Mouse (Mus musculus): Measurements from ENCODE around the gene Gm49776. TPM values are rescaled to one million over a fixed set of nuclear protein-coding genes. Genes with fewer than 3 reads are reported as not detected.

Gm49776 gene
- total RNA-seq, 1 experiment = 1.7 TPM

DNA sequence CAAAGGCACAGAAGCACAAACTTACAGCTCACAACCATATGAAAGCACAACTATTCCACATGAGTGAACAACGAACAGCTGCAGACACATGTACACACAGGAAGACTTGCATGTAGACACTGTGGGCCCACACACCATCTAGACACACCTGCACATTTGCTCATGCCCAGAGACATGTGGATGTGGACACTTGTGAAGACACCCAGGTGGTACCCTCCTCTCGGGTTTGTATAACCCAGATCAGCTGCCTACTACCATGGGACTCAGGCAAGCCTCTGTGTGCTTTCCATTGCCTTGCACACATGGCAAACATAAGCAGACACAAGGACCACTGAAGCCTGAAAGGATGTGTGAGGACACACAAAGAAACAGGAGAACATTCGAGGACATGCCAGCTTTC lies 27.1 kb downstream of the Gm49776 start:
- in situ Hi-C loops (cut with MboI; ENCODE audit: low sequenced_read_pairs in 2 of 2, unreplicated experiment in 2 of 2) = no loop called here
- H3K9ac ChIP-seq (ENCODE audit: insufficient read depth, low read depth, low read length, poor library complexity, severe bottlenecking) = no peak overlapping the region
- no peaks in the 10 kb centered on the region for H3K9me3 ChIP-seq (ENCODE audit: control insufficient read depth, insufficient read depth, low read depth, low read length)
- DNase-seq (ENCODE audit: low read depth, low spot score) = no peak
- TF ChIP-seq ZNF384 (IDR thresholded peaks at IDR 0.05; ENCODE audit: low read depth, low read length) = no peak
- TF ChIP-seq HCFC1 (IDR thresholded peaks at IDR 0.05; ENCODE audit: borderline replicate concordance, insufficient read depth, low read length) = no peak
- no peak for TF ChIP-seq MAFK (IDR thresholded peaks at IDR 0.05; ENCODE audit: insufficient read depth, low read depth, low read length)
- TF ChIP-seq ZC3H11A (IDR thresholded peaks at IDR 0.05; ENCODE audit: borderline replicate concordance, low read depth, low read length) = no peak
- no peak for TF ChIP-seq CHD2 (IDR thresholded peaks at IDR 0.05; ENCODE audit: low read depth, low read length)
- peaks cover 0 to 5% of the 10 kb centered on the region in 2 experiments; a peak in 1 of 4 replicates for H3K4me1 ChIP-seq (ENCODE audit: control insufficient read depth in 2 of 2, insufficient read depth in 2 of 2, low read length in 2 of 2, poor library complexity in 1 of 2)
- peaks cover 16% of the 10 kb centered on the region; the same call in 1 of the 2 replicates for H3K36me3 ChIP-seq (ENCODE audit: control insufficient read depth, insufficient read depth, low read length, poor library complexity, severe bottlenecking)
- no peak overlapping the region for H3K27ac ChIP-seq (ENCODE audit: insufficient read depth, low read depth, low read length, poor library complexity, severe bottlenecking)
- H3K4me3 ChIP-seq (ENCODE audit: insufficient read depth in 1 of 2, low read depth in 1 of 2, low read length in 2 of 2, poor library complexity in 1 of 2, severe bottlenecking in 1 of 2) = no peak overlapping the region

DNA sequence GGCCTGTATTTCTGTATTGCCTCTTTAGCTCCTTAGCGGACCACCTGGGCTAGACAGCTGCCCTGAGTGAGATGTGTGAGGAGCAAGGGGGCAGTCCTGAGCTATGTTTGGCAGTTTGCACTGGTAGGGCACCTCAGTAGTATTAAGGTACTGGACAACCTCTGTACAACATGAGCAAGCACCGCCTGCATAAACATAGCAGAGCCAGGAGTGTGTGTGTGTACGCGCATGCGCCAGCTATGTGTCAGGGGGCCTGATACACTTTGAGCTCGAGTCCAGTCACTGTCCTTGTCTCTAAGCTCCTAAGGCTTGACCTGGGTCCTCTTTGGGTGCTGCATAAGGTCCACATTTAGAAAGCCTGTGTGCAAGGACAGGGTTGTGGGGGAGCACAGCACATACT lies 27.5 kb downstream of the Gm49776 start:
- Histone ChIP-seq H3K27ac (ENCODE audit: insufficient read depth, low read depth, low read length, poor library complexity, severe bottlenecking) (no peak overlapping the region), H3K4me3 (ENCODE audit: insufficient read depth in 1 of 2, low read depth in 1 of 2, low read length in 2 of 2, poor library complexity in 1 of 2, severe bottlenecking in 1 of 2) (no peak overlapping the region), H3K9me3 (ENCODE audit: control insufficient read depth, insufficient read depth, low read depth, low read length) (no peaks in the 10 kb centered on the region), H3K4me1 (ENCODE audit: control insufficient read depth in 2 of 2, insufficient read depth in 2 of 2, low read length in 2 of 2, poor library complexity in 1 of 2) (peaks cover 0 to 5% of the 10 kb centered on the region in 2 experiments; a peak in 1 of 4 replicates), H3K36me3 (ENCODE audit: control insufficient read depth, insufficient read depth, low read length, poor library complexity, severe bottlenecking) (peaks cover 18% of the 10 kb centered on the region; the same call in 1 of the 2 replicates), H3K9ac (ENCODE audit: insufficient read depth, low read depth, low read length, poor library complexity, severe bottlenecking) (no peak overlapping the region)
- no peak for TF ChIP-seq ZC3H11A (IDR thresholded peaks at IDR 0.05; ENCODE audit: borderline replicate concordance, low read depth, low read length)
- TF ChIP-seq HCFC1 (IDR thresholded peaks at IDR 0.05; ENCODE audit: borderline replicate concordance, insufficient read depth, low read length) = no peak
- no peak for TF ChIP-seq CHD2 (IDR thresholded peaks at IDR 0.05; ENCODE audit: low read depth, low read length)
- no peak for TF ChIP-seq ZNF384 (IDR thresholded peaks at IDR 0.05; ENCODE audit: low read depth, low read length)
- TF ChIP-seq MAFK (IDR thresholded peaks at IDR 0.05; ENCODE audit: insufficient read depth, low read depth, low read length) = no peak
- in situ Hi-C loops (cut with MboI; ENCODE audit: low sequenced_read_pairs in 2 of 2, unreplicated experiment in 2 of 2) = no loop called here
- no peak for DNase-seq (ENCODE audit: low read depth, low spot score)

DNA sequence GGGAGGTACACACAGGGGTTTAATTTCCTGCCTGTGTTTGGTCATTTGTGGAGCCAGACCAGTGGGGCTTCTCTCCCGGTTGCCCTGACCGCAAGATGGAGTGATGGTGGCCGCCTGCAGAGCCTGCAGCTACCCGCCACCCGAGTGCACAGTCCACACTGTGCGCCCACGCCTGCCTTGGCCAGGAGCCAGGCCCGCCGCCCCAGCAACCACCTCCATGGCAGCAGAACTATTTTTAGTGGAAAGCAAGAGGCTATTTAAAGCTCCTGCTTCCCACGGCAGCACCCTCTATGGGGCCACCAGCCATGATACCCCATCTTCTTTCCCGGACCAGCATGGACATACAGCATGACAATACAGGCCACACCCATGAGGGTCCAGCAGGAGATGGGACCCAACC lies 28.5 kb downstream of the Gm49776 start:
- H3K4me3 ChIP-seq (ENCODE audit: insufficient read depth in 1 of 2, low read depth in 1 of 2, low read length in 2 of 2, poor library complexity in 1 of 2, severe bottlenecking in 1 of 2) = no peak overlapping the region
- DNase-seq (ENCODE audit: low read depth, low spot score) = no peak
- peaks cover 0 to 2% of the 10 kb centered on the region in 2 experiments; a peak in 1 of 4 replicates for H3K4me1 ChIP-seq (ENCODE audit: control insufficient read depth in 2 of 2, insufficient read depth in 2 of 2, low read length in 2 of 2, poor library complexity in 1 of 2)
- H3K9ac ChIP-seq (ENCODE audit: insufficient read depth, low read depth, low read length, poor library complexity, severe bottlenecking) = no peak overlapping the region
- no peaks in the 10 kb centered on the region for H3K9me3 ChIP-seq (ENCODE audit: control insufficient read depth, insufficient read depth, low read depth, low read length)
- no peak overlapping the region for H3K27ac ChIP-seq (ENCODE audit: insufficient read depth, low read depth, low read length, poor library complexity, severe bottlenecking)
- peaks cover 21% of the 10 kb centered on the region for H3K36me3 ChIP-seq (ENCODE audit: control insufficient read depth, insufficient read depth, low read length, poor library complexity, severe bottlenecking)
- TF ChIP-seq ZC3H11A (IDR thresholded peaks at IDR 0.05; ENCODE audit: borderline replicate concordance, low read depth, low read length) (no peak), CHD2 (IDR thresholded peaks at IDR 0.05; ENCODE audit: low read depth, low read length) (no peak), ZNF384 (IDR thresholded peaks at IDR 0.05; ENCODE audit: low read depth, low read length) (no peak), HCFC1 (IDR thresholded peaks at IDR 0.05; ENCODE audit: borderline replicate concordance, insufficient read depth, low read length) (no peak), MAFK (IDR thresholded peaks at IDR 0.05; ENCODE audit: insufficient read depth, low read depth, low read length) (no peak)
- in situ Hi-C loops (cut with MboI; ENCODE audit: low sequenced_read_pairs in 2 of 2, unreplicated experiment in 2 of 2) = no loop called here

DNA sequence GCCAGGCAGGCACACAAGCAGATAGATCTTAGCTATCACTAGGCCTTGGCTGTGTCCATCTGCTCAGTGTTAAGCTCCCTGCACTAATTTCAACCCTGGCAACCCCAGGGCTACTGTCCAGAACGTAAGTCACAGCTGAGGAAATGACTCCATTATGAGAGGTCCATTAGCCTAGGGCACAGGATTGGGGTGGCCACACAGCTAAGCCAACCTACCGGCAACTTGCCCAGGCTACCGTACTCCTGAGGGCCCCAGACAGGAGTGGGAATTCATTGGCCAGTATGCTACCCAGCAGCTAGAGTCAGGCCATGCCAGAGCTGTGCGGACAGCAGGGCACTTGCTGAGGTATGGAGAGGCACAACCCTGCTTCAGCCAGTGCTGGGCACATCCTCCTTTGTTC lies 29.3 kb downstream of the Gm49776 start:
- no peaks in the 10 kb centered on the region for H3K9me3 ChIP-seq (ENCODE audit: control insufficient read depth, insufficient read depth, low read depth, low read length)
- H3K36me3 ChIP-seq (ENCODE audit: control insufficient read depth, insufficient read depth, low read length, poor library complexity, severe bottlenecking) = peaks cover 25% of the 10 kb centered on the region
- in situ Hi-C loops (cut with MboI; ENCODE audit: low sequenced_read_pairs in 2 of 2, unreplicated experiment in 2 of 2) = no loop called here
- H3K4me1 ChIP-seq (ENCODE audit: control insufficient read depth in 2 of 2, insufficient read depth in 2 of 2, low read length in 2 of 2, poor library complexity in 1 of 2) = no peaks in the 10 kb centered on the region; a peak in 1 of 4 replicates
- H3K27ac ChIP-seq (ENCODE audit: insufficient read depth, low read depth, low read length, poor library complexity, severe bottlenecking) = no peak overlapping the region
- TF ChIP-seq HCFC1 (IDR thresholded peaks at IDR 0.05; ENCODE audit: borderline replicate concordance, insufficient read depth, low read length) = no peak
- TF ChIP-seq MAFK (IDR thresholded peaks at IDR 0.05; ENCODE audit: insufficient read depth, low read depth, low read length) = no peak
- TF ChIP-seq CHD2 (IDR thresholded peaks at IDR 0.05; ENCODE audit: low read depth, low read length) = no peak
- TF ChIP-seq ZNF384 (IDR thresholded peaks at IDR 0.05; ENCODE audit: low read depth, low read length) = no peak
- TF ChIP-seq ZC3H11A (IDR thresholded peaks at IDR 0.05; ENCODE audit: borderline replicate concordance, low read depth, low read length) = no peak
- DNase-seq (ENCODE audit: low read depth, low spot score) = no peak
- no peak overlapping the region for H3K4me3 ChIP-seq (ENCODE audit: insufficient read depth in 1 of 2, low read depth in 1 of 2, low read length in 2 of 2, poor library complexity in 1 of 2, severe bottlenecking in 1 of 2)
- H3K9ac ChIP-seq (ENCODE audit: insufficient read depth, low read depth, low read length, poor library complexity, severe bottlenecking) = no peak overlapping the region
